Mouse (Mus musculus) left cerebral cortex, adult 8-10 months (tissue): ENCODE results near the gene Gpr146. TPM values are rescaled to one million over a fixed set of nuclear protein-coding genes. Genes with fewer than 3 reads are reported as not detected.

ENCODE experiments used
- DNase-seq, 2 experiments: peaks; one replicate each; pipeline ENCODE4 v3.0.0; 2022; ENCODE audit warnings: low spot score in 2 of 2
- total RNA-seq, 4 experiments: library from RNA; stranded (reverse); gene quantifications; 2 replicates each; pipeline ENCODE4 v1.2.4; 2022

Gene Gpr146
- total RNA-seq, 4 experiments from 2014 or later, result 15.9 to 17.1 (median 16.4) TPM

GRCm38 (mm10) chr5:139398786-139399185 lies 21.3 kb downstream of the Gpr146 start:
- no peak for DNase-seq

GRCm38 (mm10) chr5:139399991-139400390 lies 22.5 kb downstream of the Gpr146 start:
- no peak for DNase-seq

- no peak for DNase-seq
These were observed 24.6 kb downstream of the Gpr146 start for GRCm38 (mm10) chr5:139402106-139402505.

- DNase-seq, result no peak
These were observed 26.3 kb downstream of the Gpr146 start for GRCm38 (mm10) chr5:139403692-139404260.

- DNase-seq, result no peak
These were observed 27.4 kb downstream of the Gpr146 start, which contains the start of gene C130050O18Rik for GRCm38 (mm10) chr5:139404801-139405401. TSS of gene C130050O18Rik (plus strand) at chr5:139405280.

- no peak for DNase-seq
These were observed 28.0 kb downstream of the Gpr146 start for GRCm38 (mm10) chr5:139405478-139405877.

- no peak for DNase-seq
These were observed 28.5 kb downstream of the Gpr146 start for GRCm38 (mm10) chr5:139405953-139406352.

GRCm38 (mm10) chr5:139407121-139407885 lies 29.8 kb downstream of the Gpr146 start:
- no peak for DNase-seq

GRCm38 (mm10) chr5:139408511-139408910 lies 31.0 kb downstream of the Gpr146 start:
- DNase-seq, result no peak

- DNase-seq, result no peak
These were observed 31.9 kb downstream of the Gpr146 start for GRCm38 (mm10) chr5:139409412-139409811.

- no peak for DNase-seq
These were observed 32.6 kb downstream of the Gpr146 start for GRCm38 (mm10) chr5:139410056-139410455.

- no peak for DNase-seq
These were observed 33.6 kb downstream of the Gpr146 start for GRCm38 (mm10) chr5:139411117-139411516.

- no peak for DNase-seq
These were observed 34.3 kb downstream of the Gpr146 start for GRCm38 (mm10) chr5:139411665-139412314.

GRCm38 (mm10) chr5:139413545-139413944 lies 36.0 kb downstream of the Gpr146 start:
- DNase-seq, result no peak

GRCm38 (mm10) chr5:139415001-139415400 lies 37.5 kb downstream of the Gpr146 start:
- DNase-seq, result no peak

- no peak for DNase-seq
These were observed 39.4 kb downstream of the Gpr146 start for GRCm38 (mm10) chr5:139416942-139417341.

GRCm38 (mm10) chr5:139417480-139417879 lies 40.0 kb downstream of the Gpr146 start:
- DNase-seq, result no peak

GRCm38 (mm10) chr5:139418110-139418509 lies 40.6 kb downstream of the Gpr146 start:
- no peak for DNase-seq

- DNase-seq, result no peak
These were observed 41.1 kb downstream of the Gpr146 start for GRCm38 (mm10) chr5:139418633-139419032.

- no peak for DNase-seq
These were observed 45.7 kb downstream of the Gpr146 start, which contains the start of gene Gper1 for GRCm38 (mm10) chr5:139423026-139423865. TSS of gene Gper1 (plus strand) at chr5:139423151.

- no peak for DNase-seq
These were observed 47.7 kb downstream of the Gpr146 start for GRCm38 (mm10) chr5:139425198-139425597.
